Mouse (Mus musculus) bone marrow macrophage, adult 2 months (primary cell): ENCODE results near the gene Tnfaip6.

Experiments used
- CTCF ChIP-seq: IDR thresholded peaks from 2 replicates; pipeline ENCODE4 v1.5.1; 2012; ENCODE audit warnings: low read depth, mild to moderate bottlenecking, low read length, moderate library complexity
- POLR2A ChIP-seq: IDR thresholded peaks from 2 replicates; pipeline ENCODE4 v1.6.1; 2012; ENCODE audit warnings: mild to moderate bottlenecking, low read depth, low read length, borderline replicate concordance

DNA sequence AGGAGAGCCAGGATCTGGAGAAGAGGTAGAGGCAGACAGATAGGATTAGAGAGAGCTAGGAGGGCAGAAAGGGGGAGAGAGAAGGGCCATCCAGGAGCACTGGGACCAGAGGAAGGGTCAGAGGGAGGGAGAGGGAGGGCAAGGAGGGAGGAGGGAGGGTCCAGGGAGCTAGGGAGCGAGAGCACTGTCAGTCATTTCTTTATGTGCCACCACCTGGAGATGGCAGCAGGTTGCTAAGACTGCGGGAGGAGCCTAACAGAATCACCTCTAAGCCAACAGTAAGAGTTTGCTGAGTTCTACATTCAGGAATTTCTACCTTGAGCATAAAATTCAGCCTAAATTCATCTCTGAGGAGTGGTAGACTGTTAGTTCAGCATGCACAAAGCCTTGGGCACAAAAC, 40.9 kb downstream of the Tnfaip6 start:
- no peak for TF ChIP-seq CTCF
- no peak for TF ChIP-seq POLR2A
